Mouse (Mus musculus) cerebellum, adult 11-12 months (tissue): ENCODE results near the gene A3galt2.
A peak's percentile ranks its signal among the peaks of the same experiment; 100 is the strongest.

Experiments
- DNase-seq: peaks from one replicate; pipeline ENCODE4 v3.0.0; 2022

A3galt2 gene

GRCm38 (mm10) chr4:128759214-128759613, 4.0 kb downstream of the A3galt2 start:
- DNase-seq: no peak

GRCm38 (mm10) chr4:128760029-128760428, 4.9 kb downstream of the A3galt2 start:
- no peak for DNase-seq

- DNase-seq: no peak
These were observed 11.8 kb downstream of the A3galt2 start for GRCm38 (mm10) chr4:128766929-128767328.

GRCm38 (mm10) chr4:128768120-128768519, 13.0 kb downstream of the A3galt2 start:
- DNase-seq: no peak

- no peak for DNase-seq
These were observed 14.6 kb downstream of the A3galt2 start for GRCm38 (mm10) chr4:128769569-128770355.

- no peak for DNase-seq
These were observed 15.5 kb downstream of the A3galt2 start for GRCm38 (mm10) chr4:128770698-128771097.

GRCm38 (mm10) chr4:128773820-128774219, 18.7 kb downstream of the A3galt2 start:
- DNase-seq: no peak

- peak; percentile 61 for DNase-seq
These were observed 19.3 kb downstream of the A3galt2 start for GRCm38 (mm10) chr4:128774467-128774866.

- peak; percentile 72 for DNase-seq
These were observed 21.6 kb downstream of the A3galt2 start for GRCm38 (mm10) chr4:128776568-128777289.

- DNase-seq: no peak
These were observed 22.4 kb downstream of the A3galt2 start for GRCm38 (mm10) chr4:128777593-128777992.

GRCm38 (mm10) chr4:128782037-128782436, 26.9 kb downstream of the A3galt2 start:
- DNase-seq: no peak

- DNase-seq: no peak
These were observed 27.5 kb downstream of the A3galt2 start for GRCm38 (mm10) chr4:128782645-128783044.

GRCm38 (mm10) chr4:128784950-128785631, 29.9 kb downstream of the A3galt2 start:
- no peak for DNase-seq

- no peak for DNase-seq
These were observed 30.9 kb downstream of the A3galt2 start for GRCm38 (mm10) chr4:128785921-128786654.

- DNase-seq: no peak
These were observed 32.1 kb downstream of the A3galt2 start for GRCm38 (mm10) chr4:128787023-128787939.

- no peak for DNase-seq
These were observed 32.9 kb downstream of the A3galt2 start for GRCm38 (mm10) chr4:128788108-128788507.

- DNase-seq: no peak
These were observed 34.5 kb downstream of the A3galt2 start for GRCm38 (mm10) chr4:128789646-128790045.

GRCm38 (mm10) chr4:128793710-128794109, 38.5 kb downstream of the A3galt2 start:
- no peak for DNase-seq

GRCm38 (mm10) chr4:128794198-128794597, 39.0 kb downstream of the A3galt2 start:
- no peak for DNase-seq

GRCm38 (mm10) chr4:128795596-128795995, 40.4 kb downstream of the A3galt2 start:
- no peak for DNase-seq

GRCm38 (mm10) chr4:128796788-128797187, 41.6 kb downstream of the A3galt2 start:
- no peak for DNase-seq
